Mouse (Mus musculus) frontal cortex, postnatal 36 days (tissue): Measurements from ENCODE around the gene Eftud2.
A peak's percentile ranks its signal among the peaks of the same experiment; 100 is the strongest.

ENCODE experiments used
- DNase-seq, 2 experiments: peaks; one replicate each; pipeline ENCODE4 v3.0.0; 2022; ENCODE audit warnings: low spot score in 2 of 2

The Eftud2 gene

DNA sequence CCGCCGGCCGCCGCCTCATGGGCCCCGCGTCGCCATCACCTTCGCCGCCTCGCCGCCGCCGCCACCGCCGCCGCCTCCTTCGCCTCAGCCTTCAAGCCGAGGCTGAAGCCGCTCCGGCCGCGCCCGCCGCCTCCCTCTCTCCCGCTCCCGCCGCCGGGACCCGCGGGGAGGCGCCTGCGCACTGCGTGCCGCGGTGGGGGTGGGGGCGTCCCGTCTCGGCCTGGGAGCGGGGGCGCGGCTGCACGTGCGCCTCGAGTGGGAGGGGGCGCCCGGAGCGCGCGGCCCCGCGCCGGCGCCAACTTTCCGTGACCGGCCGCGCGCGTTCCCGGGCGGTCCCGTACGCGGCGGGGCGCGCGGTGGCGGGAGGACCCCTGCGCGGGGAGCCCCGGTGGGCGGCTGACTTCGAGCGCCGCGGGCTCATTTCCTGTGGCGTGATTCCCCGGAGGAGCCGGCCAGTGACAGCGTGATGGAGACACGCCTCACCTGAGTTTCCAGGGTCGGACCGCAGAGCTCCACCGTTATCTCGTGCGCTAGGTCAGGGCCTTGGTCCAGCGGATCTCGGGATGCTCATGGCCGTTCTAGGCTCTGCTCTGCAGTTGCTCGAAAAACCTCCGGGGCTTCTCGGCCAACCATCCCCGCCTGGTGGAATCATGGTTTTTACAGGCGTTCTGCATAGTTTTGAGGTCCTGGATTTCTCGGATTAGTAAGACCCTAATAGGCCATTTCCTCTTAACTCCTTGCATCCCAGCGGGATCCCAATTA lies 61.6 kb downstream of the Eftud2 start, which contains the start of gene Gjc1:
Gjc1 (minus strand) TSS at position 680 of the 762 bp plus-strand sequence.
- peak; percentile 20 to 22 for DNase-seq

GRCm38 (mm10) chr11:102818121-102819020 lies 62.4 kb downstream of the Eftud2 start:
- no peak for DNase-seq

DNA sequence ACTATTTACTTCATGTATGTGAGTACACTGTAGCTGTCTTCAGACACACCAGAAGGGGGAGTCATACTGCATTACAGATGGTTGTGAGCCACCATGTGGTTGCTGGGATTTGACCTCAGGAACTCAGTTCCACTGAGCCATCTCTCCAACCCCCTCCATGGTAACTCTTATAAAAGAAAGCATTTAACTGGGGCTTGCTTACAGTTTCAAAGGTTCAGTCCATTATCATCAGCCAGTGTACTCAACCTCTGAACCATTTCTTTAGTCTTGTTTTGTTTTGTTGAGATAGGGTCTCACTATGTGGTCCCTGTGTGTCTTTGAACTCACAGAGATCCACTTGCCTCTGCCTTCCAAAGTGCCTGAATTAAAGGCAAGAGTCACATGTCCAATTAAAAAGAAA lies 65.9 kb downstream of the Eftud2 start:
- no peak for DNase-seq

DNA sequence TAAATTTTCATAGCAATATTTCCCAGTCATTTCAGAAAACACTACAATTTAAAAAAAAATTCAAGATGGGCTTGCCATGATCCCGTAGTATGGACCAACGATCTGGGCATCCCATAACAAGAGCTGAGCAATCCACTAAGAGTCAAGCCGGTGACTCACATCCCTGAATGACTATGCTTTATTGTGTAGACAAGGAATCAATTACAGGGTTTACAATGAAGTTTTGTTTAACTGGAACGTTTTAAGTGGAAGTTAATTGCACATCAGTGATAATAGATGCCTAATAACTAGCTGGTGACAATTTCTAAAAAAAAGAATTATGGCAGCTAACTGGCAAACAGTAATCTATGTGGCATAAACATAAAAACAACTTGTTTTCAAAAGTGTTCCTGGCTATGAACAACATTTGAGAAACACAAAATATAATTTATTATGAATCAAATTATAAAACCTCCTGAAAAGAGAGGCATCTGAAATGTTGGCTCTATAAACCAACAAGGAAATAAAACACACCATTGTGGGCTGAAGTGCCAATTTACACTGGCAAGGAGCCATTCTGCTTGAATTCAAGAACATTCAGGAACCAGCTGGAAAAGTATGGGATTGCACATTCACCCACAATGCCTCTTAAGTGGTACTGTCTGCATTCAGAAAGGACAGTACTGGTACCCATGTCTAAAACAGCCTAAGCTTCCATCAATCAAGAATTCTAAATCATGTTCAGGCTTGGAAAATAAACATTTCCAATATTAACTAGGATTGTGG lies 69.9 kb downstream of the Eftud2 start:
- peak in 1 of 2 experiments; percentile 56 for DNase-seq

DNA sequence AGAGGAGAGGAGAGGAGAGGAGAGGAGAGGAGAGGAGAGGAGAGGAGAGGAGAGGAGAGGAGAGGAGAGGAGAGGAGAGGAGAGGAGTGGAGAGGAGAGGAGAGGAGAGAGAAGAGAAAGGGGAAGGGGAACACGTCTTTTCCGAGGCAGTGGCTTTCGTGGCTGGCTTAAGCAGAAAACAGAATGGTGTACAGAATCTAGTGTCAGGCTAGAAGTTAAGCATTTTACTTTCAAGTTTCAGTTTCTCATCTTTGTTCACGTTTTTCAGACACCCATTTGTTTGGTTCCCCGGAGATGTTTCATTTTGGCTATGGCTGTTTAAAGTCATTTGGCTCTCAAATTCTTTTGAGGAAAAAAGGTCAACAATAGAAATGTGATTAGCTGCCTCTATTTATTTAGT lies 72.5 kb downstream of the Eftud2 start:
- no peak for DNase-seq

DNA sequence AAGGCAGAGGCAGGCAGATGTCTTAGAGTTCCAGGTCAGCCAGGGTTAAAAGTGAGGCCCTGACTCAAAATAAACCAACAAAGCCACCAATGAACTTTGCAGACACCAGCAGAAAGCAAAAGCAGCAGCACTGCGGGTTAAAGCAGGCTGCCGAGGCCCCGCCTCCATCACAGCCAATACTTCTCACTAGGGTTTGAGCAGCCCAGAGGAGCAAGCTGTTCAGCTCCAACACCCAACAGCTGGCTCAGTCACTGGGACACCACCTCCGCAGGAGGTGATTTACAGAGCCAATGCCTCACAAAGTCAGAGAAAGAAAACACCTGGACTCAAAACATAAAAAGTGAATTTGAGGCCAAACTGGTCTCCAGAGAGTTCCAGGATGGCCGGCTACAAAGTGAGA lies 77.3 kb downstream of the Eftud2 start:
- DNase-seq: no peak

DNA sequence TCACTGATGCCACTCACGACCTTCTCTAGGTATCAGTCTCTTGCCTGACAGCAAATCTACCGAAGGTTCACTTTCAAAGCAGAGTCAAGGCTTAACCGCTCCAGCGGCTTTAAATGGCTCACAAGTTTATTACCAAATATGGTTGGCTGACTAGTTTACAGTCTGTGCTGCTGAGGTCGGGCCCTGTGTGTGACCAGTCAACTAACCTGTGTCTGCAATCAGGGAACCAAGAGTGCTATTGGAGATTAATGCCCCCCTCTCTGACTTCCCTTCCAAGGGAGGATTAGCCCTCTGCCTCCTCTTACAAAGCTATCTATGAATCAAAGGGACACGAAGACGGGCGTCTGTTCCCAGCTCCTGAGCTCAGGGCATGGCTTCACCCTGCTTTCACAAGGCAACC lies 86.6 kb downstream of the Eftud2 start:
- no peak for DNase-seq

GRCm38 (mm10) chr11:102791682-102792445 lies 88.9 kb downstream of the Eftud2 start:
- no peak for DNase-seq
